24 mouse cellular contexts compared by ENCODE assay signal in the genomic region with DNA sequence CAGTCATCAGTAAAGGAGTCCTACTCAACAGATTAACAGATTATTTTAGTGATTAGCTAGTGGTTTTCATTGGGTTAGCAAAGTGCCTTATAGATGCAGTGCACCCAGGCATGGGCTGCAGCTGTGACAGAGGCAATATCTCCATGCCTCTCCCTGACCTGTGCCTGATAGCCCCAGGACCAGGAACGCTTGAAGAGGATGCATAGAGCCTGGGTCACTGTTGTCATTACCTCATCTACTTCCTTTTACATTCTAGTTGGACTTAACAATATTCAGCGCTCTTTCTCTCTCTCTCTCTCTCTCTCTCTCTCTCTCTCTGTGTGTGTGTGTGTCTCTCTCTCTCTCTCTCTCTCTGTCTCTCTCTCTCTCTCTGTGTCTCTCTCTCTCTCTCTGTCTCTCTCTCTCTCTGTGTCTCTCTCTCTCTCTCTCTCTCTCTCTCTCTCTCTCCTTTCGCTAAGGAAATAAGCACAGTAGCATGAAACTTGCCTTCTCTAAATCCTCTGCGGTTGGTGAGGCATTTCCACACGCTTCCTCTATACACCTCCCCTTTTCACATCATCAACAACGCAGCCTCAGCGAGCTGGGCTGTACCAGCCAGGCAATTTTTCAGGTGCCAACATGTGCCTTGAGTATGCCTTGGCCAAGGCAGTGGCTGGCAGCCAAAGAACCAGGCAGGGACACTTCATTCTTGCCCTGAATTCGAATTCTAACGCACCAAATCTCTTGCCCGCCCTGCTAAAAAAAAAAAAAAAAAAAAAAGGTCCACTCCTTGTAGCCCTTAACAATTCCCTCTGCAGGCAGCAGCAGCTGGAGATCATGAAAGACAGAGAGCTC.
A peak's percentile ranks its signal among the peaks of the same experiment; 100 is the strongest.
DNase-seq lines count a peak whose midpoint lies in the region; ATAC-seq lines count a peak whose summit lies in the region.
"Had no signal": no experiment of that assay in that cellular context is flagged by ENCODE, and none has a peak within 500 bp of the region (broad histone marks: within the 10 kb centered on the region; RNA-seq: fewer than 3 reads in every experiment).

No protein-coding gene starts in this region.

- no peaks in the 10 kb centered on the region for H3K36me3 ChIP-seq in heart, embryonic 10.5 days
- no peaks in the 10 kb centered on the region for H3K36me3 ChIP-seq in heart, embryonic 12.5 days
- H3K36me3 ChIP-seq: hindbrain, embryonic 15.5 days; kidney, embryonic 15.5 days; limb, embryonic 13.5 days; lung, embryonic 15.5 days; midbrain, embryonic 12.5 days had no signal

- H3K27ac ChIP-seq in heart, embryonic 10.5 days: no peak overlapping the region
- no peak overlapping the region for H3K27ac ChIP-seq in heart, embryonic 12.5 days (ENCODE audit: poor library complexity, severe bottlenecking)
- H3K27ac ChIP-seq: hindbrain, embryonic 15.5 days; kidney, embryonic 15.5 days; layer of hippocampus, adult 2 months; left cerebral cortex, adult 2 months; limb, embryonic 13.5 days; lung, embryonic 15.5 days; midbrain, embryonic 12.5 days had no signal

- H3K9me3 ChIP-seq in heart, embryonic 10.5 days: no peaks in the 10 kb centered on the region
- H3K9me3 ChIP-seq in heart, embryonic 12.5 days (replicated peaks): no peaks in the 10 kb centered on the region
- H3K9me3 ChIP-seq: hindbrain, embryonic 15.5 days; kidney, embryonic 15.5 days; limb, embryonic 13.5 days; lung, embryonic 15.5 days; midbrain, embryonic 12.5 days had no signal

- H3K9ac ChIP-seq in heart, embryonic 12.5 days: no peak overlapping the region
- H3K9ac ChIP-seq: hindbrain, embryonic 15.5 days; kidney, embryonic 15.5 days; limb, embryonic 13.5 days; lung, embryonic 15.5 days; midbrain, embryonic 12.5 days had no signal

- DNase-seq in adrenal gland, postnatal 10 days: peak; percentile 32
- DNase-seq in adrenal gland, adult 18-20 months (ENCODE audit: low spot score in 2 of 2): no peak
- peak; percentile 56 for DNase-seq in heart, embryonic 10.5 days (ENCODE audit: low spot score)
- DNase-seq in 416B (ENCODE audit: low read depth): peak; percentile 33
- DNase-seq in left cerebral cortex, postnatal 36 days (ENCODE audit: low spot score in 2 of 2): no peak
- DNase-seq: cerebellum, adult 8-10 months; heart, postnatal 4 days; kidney, adult 11 months; right cerebral cortex, postnatal 25 days; thymus, postnatal 25 days had no signal

- WGBS in heart, embryonic 10.5 days: 73% methylated on average over 10 of the region's 10 CpGs
- WGBS in heart, embryonic 12.5 days: 73% methylated on average over 10 of the region's 10 CpGs

- H3K4me1 ChIP-seq in heart, embryonic 10.5 days: peaks cover 9% of the 10 kb centered on the region; the same call in 1 of the 2 replicates
- no peaks in the 10 kb centered on the region; the same call in 1 of the 2 replicates for H3K4me1 ChIP-seq in heart, embryonic 12.5 days (replicated peaks)

- ATAC-seq in heart, embryonic 12.5 days (ENCODE audit: insufficient number of reproducible peaks, low FRiP score): no peak
- peak; percentile 71 for ATAC-seq in granulocyte monocyte progenitor cell, adult 5-6 weeks (replicated peaks; ENCODE audit: poor library complexity, severe bottlenecking)
- ATAC-seq: forebrain, embryonic 16.5 days; inflammation-experienced regulatory T-cells, adult 6 months; Patski had no signal

- H3K4me2 ChIP-seq in heart, embryonic 12.5 days: no peak overlapping the region
- H3K4me2 ChIP-seq: hindbrain, embryonic 15.5 days; kidney, embryonic 15.5 days; limb, embryonic 13.5 days; liver, embryonic 11.5 days; lung, embryonic 15.5 days; midbrain, embryonic 12.5 days had no signal

- no peaks in the 10 kb centered on the region for H3K27me3 ChIP-seq in heart, embryonic 10.5 days (ENCODE audit: insufficient read depth, poor library complexity, severe bottlenecking)
- H3K27me3 ChIP-seq in heart, embryonic 12.5 days (replicated peaks): no peaks in the 10 kb centered on the region
- H3K27me3 ChIP-seq: hindbrain, embryonic 15.5 days; kidney, embryonic 15.5 days; lung, embryonic 15.5 days; midbrain, embryonic 12.5 days had no signal

- H3K4me3 ChIP-seq in heart, embryonic 10.5 days: no peak overlapping the region
- H3K4me3 ChIP-seq in heart, embryonic 12.5 days: no peak overlapping the region
- H3K4me3 ChIP-seq: erythroblast, embryonic 14.5 days; hindbrain, embryonic 15.5 days; kidney, embryonic 15.5 days; layer of hippocampus, adult 2 months; left cerebral cortex, adult 2 months; limb, embryonic 13.5 days; lung, embryonic 15.5 days; midbrain, embryonic 12.5 days had no signal

- intact Hi-C loops in left cerebral cortex, postnatal 36 days (cut with DNase I): loop anchor here (10.0 kb wide), 1 partner anchor 308 kb away; a partner anchor contains a TSS

Comparison
In these comparisons a context has a peak if more than half of its experiments do, and no peak if none do; other contexts are left out.
1. DNase-seq: peak in adrenal gland, postnatal 10 days (single experiment), heart, embryonic 10.5 days (single experiment) and 416B (single experiment); none in adrenal gland, adult 18-20 months (0 of 2) and left cerebral cortex, postnatal 36 days (0 of 2).